Mouse (Mus musculus): ENCODE measurements around the gene Sort1. TPM values are rescaled to one million over a fixed set of nuclear protein-coding genes. Genes with fewer than 3 reads are reported as not detected.

Sort1 gene
- polyA plus RNA-seq, 1 experiment = 94.4 TPM

DNA sequence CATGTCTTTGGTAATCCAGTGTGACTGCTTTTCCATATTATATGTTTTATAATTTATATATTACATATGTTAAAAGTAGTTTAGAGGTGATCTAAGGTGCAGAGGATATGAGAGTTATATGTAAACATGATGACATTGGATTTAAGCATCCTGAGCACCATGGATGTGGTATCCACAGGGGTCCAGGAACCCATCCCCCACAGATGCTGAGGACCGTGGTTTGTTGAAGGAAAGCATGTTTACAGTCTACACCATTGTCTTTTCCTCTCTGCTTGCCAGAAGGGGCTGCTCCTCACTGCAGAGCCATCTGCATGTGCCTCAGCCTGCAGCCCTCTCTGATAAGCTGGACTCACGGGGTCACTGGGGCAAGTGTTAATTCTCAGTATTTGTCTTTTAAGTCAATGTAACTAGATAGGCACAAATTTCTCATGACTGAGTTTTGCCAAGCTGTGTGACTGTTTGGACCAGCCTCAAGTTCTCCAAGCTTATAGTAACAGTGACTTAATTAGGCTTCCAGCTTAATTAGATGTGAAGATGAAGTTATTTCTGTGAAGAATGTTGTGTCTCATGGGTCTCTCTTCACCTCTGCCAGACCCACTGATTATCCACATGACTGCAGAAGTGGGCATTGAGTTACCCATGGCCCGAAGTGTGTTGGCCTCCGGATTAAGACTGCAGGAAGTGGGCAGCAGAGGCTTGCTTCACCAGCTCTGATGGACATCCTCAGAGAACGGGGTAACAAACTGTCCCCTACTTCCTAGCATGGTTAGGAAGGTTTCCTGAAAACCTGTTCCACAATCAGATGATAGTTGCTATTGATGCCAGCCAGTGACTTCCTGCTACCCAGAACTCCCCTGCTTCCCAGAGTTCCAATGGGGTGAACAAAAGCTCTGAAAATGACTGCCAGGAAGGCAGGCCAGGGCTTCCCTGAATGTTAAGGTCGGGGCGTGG is 14.0 kb downstream of the Sort1 start:
- Histone ChIP-seq H3K4me1 (ENCODE audit: control insufficient read depth, insufficient read depth, low read length) (peaks cover 26% of the 10 kb centered on the region), H3K4me3 (replicated peaks; ENCODE audit: insufficient read depth, low read depth, low read length) (no peak overlapping the region), H3K27me3 (ENCODE audit: control insufficient read depth, insufficient read depth, low read length) (no peaks in the 10 kb centered on the region), H3K27ac (ENCODE audit: insufficient read depth, low read length) (no peak overlapping the region)
- TF ChIP-seq POLR2A (IDR thresholded peaks at IDR 0.05; ENCODE audit: borderline replicate concordance, insufficient read depth, low read length) (no peak), CTCF (IDR thresholded peaks at IDR 0.05; ENCODE audit: borderline replicate concordance, insufficient read depth, low read depth, low read length) (no peak)
- no peak for DNase-seq
- WGBS = 70% methylated on average over 7 of the region's 7 CpGs

GRCm38 (mm10) chr3:108300455-108301030 is 16.7 kb downstream of the Sort1 start:
- peaks cover 20% of the 10 kb centered on the region for H3K4me1 ChIP-seq (ENCODE audit: control insufficient read depth, insufficient read depth, low read length)
- peak; percentile 49 to 72 for DNase-seq
- H3K27me3 ChIP-seq (ENCODE audit: control insufficient read depth, insufficient read depth, low read length) = no peaks in the 10 kb centered on the region
- 0 out of 2 replicates have a peak overlapping the region, but pooled peaks have one; percentile 47 for H3K27ac ChIP-seq (ENCODE audit: insufficient read depth, low read length)
- TF ChIP-seq CTCF (IDR thresholded peaks at IDR 0.05; ENCODE audit: borderline replicate concordance, insufficient read depth, low read depth, low read length) = no peak
- no peak for TF ChIP-seq POLR2A (IDR thresholded peaks at IDR 0.05; ENCODE audit: borderline replicate concordance, insufficient read depth, low read length)
- no peak overlapping the region for H3K4me3 ChIP-seq (replicated peaks; ENCODE audit: insufficient read depth, low read depth, low read length)
- WGBS = 16% methylated on average over 6 of the region's 6 CpGs

- no peak overlapping the region for H3K4me3 ChIP-seq (replicated peaks; ENCODE audit: insufficient read depth, low read depth, low read length)
- 90% methylated on average over 8 of the region's 8 CpGs for WGBS
- TF ChIP-seq POLR2A (IDR thresholded peaks at IDR 0.05; ENCODE audit: borderline replicate concordance, insufficient read depth, low read length) (no peak), CTCF (IDR thresholded peaks at IDR 0.05; ENCODE audit: borderline replicate concordance, insufficient read depth, low read depth, low read length) (no peak)
- H3K27me3 ChIP-seq (ENCODE audit: control insufficient read depth, insufficient read depth, low read length) = no peaks in the 10 kb centered on the region
- no peak overlapping the region for H3K27ac ChIP-seq (ENCODE audit: insufficient read depth, low read length)
- no peak for DNase-seq
- H3K4me1 ChIP-seq (ENCODE audit: control insufficient read depth, insufficient read depth, low read length) = peaks cover 6% of the 10 kb centered on the region
Measured at GRCm38 (mm10) chr3:108303683-108304082, 19.8 kb downstream of the Sort1 start.

- H3K27me3 ChIP-seq (ENCODE audit: control insufficient read depth, insufficient read depth, low read length) = no peaks in the 10 kb centered on the region
- H3K4me3 ChIP-seq (replicated peaks; ENCODE audit: insufficient read depth, low read depth, low read length) = no peak overlapping the region
- no peak for DNase-seq
- peaks cover 6% of the 10 kb centered on the region for H3K4me1 ChIP-seq (ENCODE audit: control insufficient read depth, insufficient read depth, low read length)
- TF ChIP-seq CTCF (IDR thresholded peaks at IDR 0.05; ENCODE audit: borderline replicate concordance, insufficient read depth, low read depth, low read length) = no peak
- TF ChIP-seq POLR2A (IDR thresholded peaks at IDR 0.05; ENCODE audit: borderline replicate concordance, insufficient read depth, low read length) = no peak
- no peak overlapping the region for H3K27ac ChIP-seq (ENCODE audit: insufficient read depth, low read length)
- WGBS = 85% methylated on average over 4 of the region's 4 CpGs
Measured at GRCm38 (mm10) chr3:108304747-108305146, 20.9 kb downstream of the Sort1 start.

- no peaks in the 10 kb centered on the region for H3K27me3 ChIP-seq (ENCODE audit: control insufficient read depth, insufficient read depth, low read length)
- no peak for DNase-seq
- H3K27ac ChIP-seq (ENCODE audit: insufficient read depth, low read length) = no peak overlapping the region
- WGBS = 79% methylated on average over 3 of the region's 3 CpGs
- no peak overlapping the region for H3K4me3 ChIP-seq (replicated peaks; ENCODE audit: insufficient read depth, low read depth, low read length)
- H3K4me1 ChIP-seq (ENCODE audit: control insufficient read depth, insufficient read depth, low read length) = no peaks in the 10 kb centered on the region; the same call in 1 of the 2 replicates
- TF ChIP-seq CTCF (IDR thresholded peaks at IDR 0.05; ENCODE audit: borderline replicate concordance, insufficient read depth, low read depth, low read length) (no peak), POLR2A (IDR thresholded peaks at IDR 0.05; ENCODE audit: borderline replicate concordance, insufficient read depth, low read length) (no peak)
Measured at GRCm38 (mm10) chr3:108306387-108306786, 22.5 kb downstream of the Sort1 start.

GRCm38 (mm10) chr3:108307485-108307884 is 23.6 kb downstream of the Sort1 start:
- TF ChIP-seq POLR2A (IDR thresholded peaks at IDR 0.05; ENCODE audit: borderline replicate concordance, insufficient read depth, low read length) (no peak), CTCF (IDR thresholded peaks at IDR 0.05; ENCODE audit: borderline replicate concordance, insufficient read depth, low read depth, low read length) (no peak)
- WGBS = 66% methylated on average over 6 of the region's 6 CpGs
- Histone ChIP-seq H3K27ac (ENCODE audit: insufficient read depth, low read length) (no peak overlapping the region), H3K27me3 (ENCODE audit: control insufficient read depth, insufficient read depth, low read length) (no peaks in the 10 kb centered on the region), H3K4me3 (replicated peaks; ENCODE audit: insufficient read depth, low read depth, low read length) (no peak overlapping the region), H3K4me1 (ENCODE audit: control insufficient read depth, insufficient read depth, low read length) (no peaks in the 10 kb centered on the region; the same call in 1 of the 2 replicates)
- DNase-seq = no peak

DNA sequence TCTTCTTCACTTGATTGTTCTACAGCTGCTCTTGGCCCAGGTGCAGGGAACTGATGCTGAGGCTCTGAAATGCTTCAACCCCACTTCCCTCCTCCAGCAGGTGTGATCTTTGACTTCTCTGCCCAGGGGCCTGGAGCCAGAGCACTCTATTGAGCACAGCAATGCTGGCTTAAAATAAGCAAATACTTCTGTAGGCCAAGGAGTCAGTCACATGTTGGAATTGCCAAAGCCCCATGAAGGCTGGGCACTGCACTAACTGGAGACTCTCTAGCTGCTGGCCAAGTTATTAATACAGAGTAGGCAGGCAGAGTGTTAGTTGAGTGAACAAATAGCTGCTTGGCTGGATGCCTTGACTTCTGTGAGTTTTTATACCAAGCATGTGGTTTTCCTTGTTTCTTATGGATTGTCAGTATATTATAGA is 27.0 kb downstream of the Sort1 start:
- DNase-seq = no peak
- Histone ChIP-seq H3K27ac (ENCODE audit: insufficient read depth, low read length) (no peak overlapping the region), H3K4me3 (replicated peaks; ENCODE audit: insufficient read depth, low read depth, low read length) (no peak overlapping the region)

More for the DNA sequence above, 27.0 kb downstream of the Sort1 start:
- TF ChIP-seq CTCF (IDR thresholded peaks at IDR 0.05; ENCODE audit: borderline replicate concordance, insufficient read depth, low read depth, low read length) (no peak), POLR2A (IDR thresholded peaks at IDR 0.05; ENCODE audit: borderline replicate concordance, insufficient read depth, low read length) (no peak)
- no peaks in the 10 kb centered on the region for H3K27me3 ChIP-seq (ENCODE audit: control insufficient read depth, insufficient read depth, low read length)
- H3K4me1 ChIP-seq (ENCODE audit: control insufficient read depth, insufficient read depth, low read length) = no peaks in the 10 kb centered on the region; the same call in 1 of the 2 replicates

Data from cerebellum, adult 2 months (tissue).